Mouse (Mus musculus) spleen, adult 2 months (tissue): ENCODE data around the gene Pitx2.

Source experiments
- CTCF ChIP-seq: fragments of 200-500 bp; IDR thresholded peaks from 2 replicates; pipeline ENCODE4 v1.5.1; 2011; ENCODE audit warnings: mild to moderate bottlenecking, inconsistent platforms; ENCODE audit not compliant: insufficient read depth, insufficient read length, insufficient replicate concordance; ENCODE audit errors: extremely low read depth
- POLR2A ChIP-seq: fragments of 200-500 bp; IDR thresholded peaks from 2 replicates; pipeline ENCODE4 v1.6.1; 2011; ENCODE audit warnings: low read depth, low read length, inconsistent platforms

DNA sequence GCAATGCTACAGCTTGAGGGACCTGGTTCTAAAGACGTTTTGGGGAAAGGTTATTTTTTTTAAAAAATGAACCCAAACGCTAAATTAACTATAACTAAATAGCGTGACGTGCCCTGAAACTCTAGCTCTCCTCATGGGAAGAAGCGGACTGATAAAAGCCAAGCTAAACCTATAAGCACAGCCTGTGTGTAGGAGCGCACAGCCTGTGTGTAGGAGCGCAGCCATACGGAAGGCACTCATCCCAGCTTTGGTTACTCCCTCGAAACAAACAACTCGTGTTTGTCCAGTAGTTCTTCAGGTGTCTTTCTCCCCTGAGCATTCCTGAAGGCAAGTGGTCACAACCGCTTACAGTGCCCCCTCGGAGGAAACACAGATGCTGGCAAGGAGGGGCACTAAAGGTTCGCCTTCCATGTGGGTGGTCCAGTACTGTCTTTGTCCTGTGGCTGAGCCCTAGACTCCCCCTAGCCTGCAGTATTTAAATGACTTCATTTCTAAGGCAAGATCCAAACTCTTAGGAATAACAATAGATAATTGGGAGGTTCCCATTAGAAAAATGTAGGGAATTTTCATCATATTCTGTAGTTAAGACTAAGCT is 39.1 kb downstream of the Pitx2 start:
- TF ChIP-seq CTCF (no peak), POLR2A (no peak)
